Mouse (Mus musculus) heart, postnatal 0 days (tissue): ENCODE measurements around the gene Akt2.

Experiments used
- CTCF ChIP-seq: IDR thresholded peaks from 2 replicates; pipeline ENCODE4 v1.5.1; 2016; ENCODE audit warnings: antibody characterized with exemption, control low read depth, low read depth
- EP300 ChIP-seq: IDR thresholded peaks from 2 replicates; pipeline ENCODE4 v1.6.1; 2016; ENCODE audit warnings: antibody characterized with exemption, low read depth

- TF ChIP-seq CTCF = no peak
- no peak for TF ChIP-seq EP300
These were observed 21.6 kb downstream of the Akt2 start for GRCm38 (mm10) chr7:27612940-27613339.
